Mouse (Mus musculus): Measurements from ENCODE around the gene Iffo1.

DNA sequence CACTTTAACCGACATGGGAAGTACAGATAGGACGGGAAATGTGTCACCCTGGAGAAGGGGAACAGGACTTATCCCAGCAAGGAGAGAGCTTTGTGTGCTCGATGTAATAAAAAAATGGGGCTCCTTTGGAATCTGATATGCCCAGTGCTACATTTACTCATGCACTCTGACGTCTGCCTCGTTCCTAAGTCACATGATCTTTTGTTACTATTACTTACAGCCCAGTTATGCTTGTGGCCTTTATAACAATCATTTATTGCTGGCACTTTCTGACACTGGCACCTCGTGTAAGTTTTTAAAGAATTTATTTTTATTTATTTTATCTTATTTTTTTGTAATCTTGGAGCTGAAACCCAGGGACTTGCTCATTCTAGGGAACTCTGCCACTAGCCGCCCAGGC is 48.3 kb downstream of the Iffo1 start:
- TF ChIP-seq CTCF (IDR thresholded peaks at IDR 0.05; ENCODE audit: borderline replicate concordance, extremely low read depth, insufficient read depth, insufficient read length) (no peak), POLR2A (IDR thresholded peaks at IDR 0.05; ENCODE audit: borderline replicate concordance, extremely low read depth, insufficient read depth, insufficient read length, poor library complexity, severe bottlenecking) (no peak)

Measured in brain, embryonic 14.5 days (tissue).